Mouse (Mus musculus) left cerebral cortex, postnatal 25 days (tissue): ENCODE data around the gene Tnfaip3. TPM values are rescaled to one million over a fixed set of nuclear protein-coding genes. Genes with fewer than 3 reads are reported as not detected.

Experiments used
- DNase-seq, 2 experiments: peaks; one replicate each; pipeline ENCODE4 v3.0.0; 2022; ENCODE audit warnings: low spot score in 2 of 2, mixed read lengths in 1 of 2
- intact Hi-C: fragments of 180-260 bp; cut with DNase I; formaldehyde crosslinking; loops from one replicate; pipeline ENCODE4 v1.15.1; 2025
- total RNA-seq, 2 experiments: library from RNA; stranded (reverse); gene quantifications; 2 replicates each; pipeline ENCODE4 v1.2.3; 2021

Gene Tnfaip3
- total RNA-seq, 2 experiments from 2014 or later, result 5.1 to 5.3 TPM

DNA sequence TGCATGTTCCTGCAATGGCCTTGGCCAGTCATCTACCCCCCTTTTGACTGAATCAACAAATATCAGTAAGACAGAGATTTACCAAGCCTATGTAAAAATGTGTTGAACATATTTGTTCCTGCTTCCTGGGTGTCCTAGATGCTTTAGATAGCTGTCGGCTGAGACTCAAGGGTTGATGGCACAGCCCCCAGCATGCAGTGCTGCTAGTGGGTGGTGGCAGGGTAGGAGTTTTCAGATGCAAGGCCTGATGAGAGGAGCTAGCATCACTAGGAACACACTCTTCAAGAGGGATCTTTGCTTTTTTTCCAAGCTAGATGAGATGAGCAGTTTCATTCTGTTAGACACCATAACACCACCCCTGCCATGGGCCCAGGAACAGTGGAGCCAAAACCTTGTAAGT is 6.8 kb upstream of the Tnfaip3 start:
- intact Hi-C loops, result no loop called here
- peak in 1 of 2 experiments; percentile 42 for DNase-seq

DNA sequence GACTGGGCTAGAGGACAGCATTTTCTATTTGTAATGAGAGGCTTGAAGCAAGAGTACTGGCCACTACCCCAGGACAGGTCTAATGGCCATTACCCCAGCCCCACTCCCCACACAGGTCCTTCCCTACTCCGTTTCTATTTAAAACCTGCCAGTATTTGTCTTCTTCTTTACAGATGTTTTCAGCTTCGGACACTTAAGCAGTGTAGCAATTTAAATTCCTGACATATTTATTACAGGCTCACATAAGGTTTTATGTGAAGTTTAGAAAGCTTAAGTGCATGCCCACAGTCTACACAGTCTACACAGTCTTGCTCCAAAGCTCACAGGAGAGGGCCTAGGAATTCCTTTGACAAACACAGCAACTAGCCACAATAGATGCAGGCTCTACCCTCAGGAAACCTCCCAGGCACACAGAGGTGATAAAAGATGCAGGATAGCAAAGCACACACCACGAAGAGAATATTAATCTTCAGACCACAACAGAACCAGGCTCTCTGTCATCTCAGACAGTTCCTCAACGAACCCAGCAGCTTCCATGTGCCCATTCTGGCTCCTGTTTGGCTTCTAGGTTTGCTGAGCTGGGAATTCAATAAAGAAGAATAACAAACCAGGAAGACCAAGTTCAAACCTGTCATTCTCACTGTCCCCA is 1.5 kb upstream of the Tnfaip3 start:
- DNase-seq, result no peak
- intact Hi-C loops, result loop anchor here (5.0 kb wide), 1 partner anchor 75 kb away; no protein-coding TSS in a partner anchor

DNA sequence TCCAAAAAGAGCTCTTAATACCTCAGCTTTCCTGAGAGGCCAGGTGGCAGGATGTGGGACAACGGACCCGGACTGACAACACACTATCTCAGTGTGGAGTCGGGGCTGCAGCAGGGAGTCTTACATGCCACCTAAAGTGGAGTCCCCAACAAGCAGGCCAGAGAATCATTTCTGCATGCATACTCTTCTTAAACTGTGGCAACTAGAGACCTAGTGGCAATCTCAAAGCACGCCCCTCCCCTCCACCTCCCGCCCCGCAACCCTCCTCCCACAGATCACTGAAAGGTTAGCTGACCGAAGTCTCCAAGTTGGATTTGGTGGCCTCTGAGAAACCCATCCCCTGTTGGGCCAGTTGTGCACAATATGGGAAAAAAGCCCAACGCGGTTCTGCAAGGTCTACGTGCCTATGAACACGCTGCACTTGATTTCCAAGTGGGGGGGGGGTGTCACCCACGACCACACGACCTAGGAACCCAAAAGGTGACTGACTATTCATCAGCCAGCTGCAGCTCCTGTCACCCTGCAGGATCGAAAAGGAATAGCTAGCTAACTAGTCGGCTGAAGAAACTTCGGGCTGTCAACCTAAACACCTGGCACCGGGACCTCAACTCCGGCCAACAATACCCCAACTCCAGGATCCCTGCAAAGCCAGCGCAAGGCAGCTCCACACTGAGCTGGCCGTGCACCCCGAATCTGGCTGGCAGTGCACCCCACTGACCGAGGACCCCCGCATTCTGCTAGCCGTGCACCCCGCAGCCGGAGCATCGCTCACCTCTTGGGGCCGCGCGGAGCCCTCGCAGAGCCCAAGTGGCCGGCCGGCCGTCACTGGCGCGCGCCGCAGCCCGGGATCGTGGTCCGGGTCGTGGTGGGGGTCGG is 838 bp downstream of the Tnfaip3 start:
- DNase-seq, result no peak
- intact Hi-C loops, result loop anchor here (2.0 to 5.0 kb wide), 3 partner anchors 62 to 172 kb away; no protein-coding TSS in a partner anchor

DNA sequence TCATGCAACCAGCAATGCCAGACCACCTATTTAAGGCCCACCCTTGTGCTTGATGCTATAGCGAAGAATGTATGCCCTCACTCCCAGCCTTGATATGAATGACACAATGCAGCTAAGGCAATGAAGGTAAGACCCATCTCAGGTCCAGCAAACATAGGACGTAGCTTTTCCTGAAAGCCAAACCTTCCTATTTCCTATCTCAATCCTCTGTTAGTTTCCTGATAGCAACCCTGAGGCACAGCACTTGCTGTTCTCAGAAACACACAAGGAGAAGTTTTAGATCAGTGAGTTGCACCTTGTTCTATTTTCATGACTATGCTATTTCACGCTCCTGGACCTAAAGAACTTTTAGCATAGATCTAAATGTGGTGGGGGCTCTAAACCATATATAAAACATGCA is 2.1 kb downstream of the Tnfaip3 start:
- intact Hi-C loops, result loop anchor here (5.0 kb wide), 1 partner anchor 61 kb away; no protein-coding TSS in a partner anchor
- no peak for DNase-seq

DNA sequence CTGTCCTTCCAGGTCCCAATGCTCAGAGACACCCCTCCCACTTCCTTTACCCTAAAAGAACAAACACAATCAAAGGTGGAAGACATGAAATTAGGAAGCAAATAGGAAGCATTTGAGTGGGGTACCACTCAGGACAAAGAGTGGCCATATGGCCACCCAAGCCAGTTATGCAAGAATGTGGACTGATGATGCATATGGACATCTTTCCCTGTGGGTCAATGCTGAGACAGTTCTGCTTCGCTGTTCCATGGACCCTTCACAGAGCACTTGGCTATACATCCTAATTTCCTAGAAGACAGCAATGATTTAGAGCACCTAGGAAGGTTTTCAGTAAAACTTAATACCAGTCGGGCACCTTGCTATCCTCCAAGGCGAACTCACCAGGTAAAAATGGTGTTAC is 2.8 kb downstream of the Tnfaip3 start:
- intact Hi-C loops, result loop anchor here (5.0 kb wide), 1 partner anchor 60 kb away; no protein-coding TSS in a partner anchor

DNA sequence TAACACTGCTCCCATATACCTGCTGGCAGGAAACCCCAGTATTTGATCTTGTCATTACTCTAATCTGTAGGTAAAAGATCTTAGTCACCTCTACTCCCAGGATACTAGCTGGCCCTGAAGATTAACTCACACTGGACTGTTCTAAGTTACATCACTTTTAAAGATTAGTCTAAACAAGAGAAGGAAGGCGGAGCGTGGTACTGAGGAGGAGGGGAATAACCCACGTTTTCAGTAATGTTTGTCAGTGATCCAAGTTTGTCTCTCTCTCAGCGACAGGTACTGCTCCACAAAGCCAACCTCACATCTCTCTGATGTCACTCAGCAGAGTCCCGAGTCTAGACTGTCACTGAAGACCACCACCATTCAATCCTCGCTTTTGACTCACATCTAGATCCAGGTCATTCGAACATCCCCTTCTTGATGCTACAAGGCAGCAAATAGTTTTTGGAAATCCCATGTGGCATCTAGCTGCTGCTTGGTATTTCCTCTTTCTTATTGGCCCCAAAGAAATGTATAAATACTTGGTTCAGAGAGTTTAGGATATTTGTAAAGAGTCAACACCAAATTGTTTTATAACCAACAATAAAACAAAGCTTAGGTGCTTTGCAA is 3.5 kb downstream of the Tnfaip3 start:
- intact Hi-C loops, result loop anchor here (5.0 kb wide), 1 partner anchor 60 kb away; no protein-coding TSS in a partner anchor
- no peak for DNase-seq

More for the DNA sequence above, 2.8 kb downstream of the Tnfaip3 start:
- no peak for DNase-seq

DNA sequence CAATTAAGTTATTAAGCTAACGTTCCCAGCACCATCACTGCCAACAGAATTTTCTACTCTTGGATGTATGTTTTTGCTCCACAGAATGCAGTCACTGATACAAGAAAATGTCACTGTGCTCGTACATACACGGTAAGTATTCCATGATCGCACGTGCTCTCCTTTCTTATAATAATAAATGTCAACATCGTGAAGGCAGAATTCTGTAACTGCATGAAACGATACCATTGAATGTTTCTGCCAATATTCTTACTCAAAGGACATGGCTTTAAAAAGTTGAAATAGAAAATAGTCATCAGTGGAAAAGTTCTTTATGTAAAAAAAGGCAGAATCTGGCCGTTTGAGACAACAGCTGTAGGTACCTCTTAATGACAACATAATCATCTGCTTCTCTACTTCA is 5.0 kb downstream of the Tnfaip3 start:
- DNase-seq, result no peak
- intact Hi-C loops, result loop anchor here (5.0 kb wide), 1 partner anchor 58 kb away; no protein-coding TSS in a partner anchor

DNA sequence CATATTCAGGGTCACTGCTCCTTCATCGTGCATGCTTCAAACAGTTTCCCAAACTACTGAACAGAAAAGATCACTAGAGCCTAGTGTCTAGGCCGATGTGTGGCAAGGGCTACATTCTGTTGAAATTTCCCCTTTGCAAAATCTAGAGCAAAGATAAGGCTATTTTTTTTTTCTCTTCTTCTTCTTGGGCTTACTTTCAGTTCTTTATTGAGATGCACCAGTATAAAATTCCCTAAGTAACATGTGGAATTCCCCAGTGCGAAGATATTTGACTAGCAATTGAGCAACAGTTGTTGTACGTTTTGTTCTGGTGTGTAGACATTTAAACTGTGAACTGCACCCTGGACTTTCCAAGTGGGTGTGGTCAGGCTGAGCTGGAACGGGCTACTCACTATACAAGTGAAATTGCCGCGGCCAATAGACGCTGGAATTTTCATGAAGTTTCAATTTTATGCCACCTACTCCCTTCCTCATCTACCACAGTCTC is 6.2 kb downstream of the Tnfaip3 start:
- intact Hi-C loops, result no loop called here
- no peak for DNase-seq

DNA sequence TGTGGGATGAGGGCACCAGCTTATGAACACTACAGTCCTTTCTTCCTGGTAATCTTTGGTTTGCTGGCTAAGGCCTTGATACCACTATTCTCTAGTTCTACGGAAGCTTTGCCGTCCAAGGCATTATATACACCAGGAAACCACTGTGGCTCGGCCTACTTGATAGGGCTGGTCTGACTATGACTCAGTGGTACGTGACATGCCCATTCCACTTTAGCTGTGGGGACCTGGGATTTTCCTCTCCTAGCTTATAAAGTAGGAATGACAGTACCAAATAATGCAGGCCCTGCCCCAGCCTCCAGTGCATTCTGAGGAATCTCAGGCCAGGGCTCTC is 6.9 kb downstream of the Tnfaip3 start:
- DNase-seq, result no peak
- intact Hi-C loops, result no loop called here

DNA sequence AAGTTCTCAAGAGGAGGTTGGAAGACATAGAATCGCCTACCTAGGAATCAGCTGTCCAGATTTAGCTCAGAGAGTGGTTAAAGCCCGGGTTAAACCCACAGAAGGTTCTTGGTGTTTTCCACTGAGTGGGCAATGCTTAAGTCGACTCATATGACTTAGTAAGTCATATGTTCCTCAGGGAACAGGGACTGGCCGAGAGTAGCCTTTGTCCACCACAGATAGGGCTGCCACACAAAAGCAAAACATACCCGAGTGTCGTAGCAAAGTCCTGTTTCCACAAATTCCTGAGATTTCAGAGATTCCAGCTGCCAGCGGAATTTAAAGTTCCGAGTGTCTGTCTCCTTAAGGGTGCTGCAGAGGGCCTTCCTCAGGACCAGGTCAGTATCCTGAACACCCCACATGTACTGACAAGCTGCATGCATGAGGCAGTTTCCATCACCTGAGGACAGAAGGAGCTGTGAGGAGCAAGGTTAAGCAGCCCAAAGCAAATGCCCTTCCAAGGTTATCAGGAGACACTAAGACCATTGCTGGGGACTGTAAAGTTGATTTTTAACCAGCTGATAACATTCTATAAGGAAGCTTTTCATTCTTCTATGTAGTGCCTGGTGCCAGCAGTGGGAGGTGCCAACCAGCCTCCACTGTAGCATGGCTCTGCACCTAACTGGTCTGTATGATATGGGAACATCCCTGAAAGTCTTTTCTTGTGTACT is 7.4 kb downstream of the Tnfaip3 start:
- no peak for DNase-seq
- intact Hi-C loops, result no loop called here

DNA sequence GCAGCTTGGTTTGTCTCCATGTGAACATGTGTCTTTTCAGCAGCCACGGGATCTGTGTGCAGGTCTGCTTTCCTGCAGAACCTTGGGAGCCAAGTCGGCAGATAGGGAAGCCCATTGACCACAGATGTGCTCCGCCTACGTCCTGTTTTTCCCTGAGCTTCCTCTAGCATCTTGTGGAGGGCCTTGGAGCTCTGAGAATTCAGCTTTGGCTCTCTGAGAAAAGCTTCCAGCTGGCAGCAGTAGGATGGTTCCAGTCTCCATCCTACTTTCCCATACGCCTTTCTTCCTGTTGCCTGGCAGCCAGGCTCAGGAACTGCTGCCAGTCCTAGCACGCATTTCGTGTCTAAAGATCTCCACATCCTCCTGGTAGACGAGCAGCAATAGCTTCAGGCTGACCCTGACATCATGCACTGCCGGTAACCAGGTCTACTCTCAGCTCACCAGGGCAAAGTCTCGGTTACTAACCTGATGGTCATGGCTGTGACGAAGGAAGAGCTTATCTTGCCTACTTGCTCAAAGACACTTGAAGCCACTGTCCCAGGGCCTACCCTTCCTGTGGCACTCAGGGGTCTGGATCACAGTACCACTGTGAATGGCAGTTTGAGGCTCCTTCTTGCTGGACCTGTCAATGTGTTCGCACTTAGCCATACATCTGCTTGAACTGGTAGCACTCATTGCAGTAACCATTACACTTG is 13.2 kb downstream of the Tnfaip3 start:
- intact Hi-C loops, result no loop called here
- peak; percentile 67 to 94 for DNase-seq

DNA sequence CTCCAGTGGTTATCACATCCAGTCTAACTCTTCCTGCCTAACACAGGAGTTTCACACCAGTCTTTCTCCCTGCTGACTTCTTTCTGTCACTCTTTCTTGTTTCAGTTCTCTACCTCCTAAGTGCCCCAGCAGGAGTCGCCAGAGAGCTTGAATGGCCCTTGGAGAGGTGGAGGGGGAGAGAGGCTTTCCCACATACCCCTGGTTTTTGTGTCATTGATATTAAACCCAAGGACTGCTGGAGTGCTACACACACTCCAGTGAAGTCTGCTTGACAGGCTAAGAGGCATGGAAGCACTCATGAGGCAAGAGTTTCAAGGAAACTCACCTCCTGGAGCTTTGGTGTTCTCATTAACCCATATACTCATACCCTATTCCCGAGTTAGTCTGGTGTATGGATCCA is 16.0 kb downstream of the Tnfaip3 start:
- DNase-seq, result no peak

DNA sequence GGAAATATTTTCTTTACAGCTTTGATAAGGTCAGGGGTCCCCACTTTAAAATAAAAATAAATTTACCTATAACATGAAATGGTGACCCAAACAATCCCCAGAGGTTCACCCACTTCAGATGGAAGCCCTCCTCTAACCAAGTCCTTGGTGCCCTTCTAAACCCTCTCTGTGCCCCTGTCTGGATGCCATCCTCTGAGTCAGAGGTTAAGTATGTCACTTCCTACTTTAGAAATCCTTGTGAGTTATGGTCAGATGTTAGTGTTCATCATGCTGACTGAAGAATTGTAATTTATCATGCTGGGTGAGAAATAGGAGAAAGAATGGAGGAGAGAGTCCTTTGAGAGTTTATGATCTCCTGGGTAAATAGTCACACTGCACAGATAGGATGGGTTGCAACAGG is 19.1 kb downstream of the Tnfaip3 start:
- DNase-seq, result no peak
- intact Hi-C loops, result no loop called here

More for the DNA sequence above, 16.0 kb downstream of the Tnfaip3 start:
- intact Hi-C loops, result no loop called here

DNA sequence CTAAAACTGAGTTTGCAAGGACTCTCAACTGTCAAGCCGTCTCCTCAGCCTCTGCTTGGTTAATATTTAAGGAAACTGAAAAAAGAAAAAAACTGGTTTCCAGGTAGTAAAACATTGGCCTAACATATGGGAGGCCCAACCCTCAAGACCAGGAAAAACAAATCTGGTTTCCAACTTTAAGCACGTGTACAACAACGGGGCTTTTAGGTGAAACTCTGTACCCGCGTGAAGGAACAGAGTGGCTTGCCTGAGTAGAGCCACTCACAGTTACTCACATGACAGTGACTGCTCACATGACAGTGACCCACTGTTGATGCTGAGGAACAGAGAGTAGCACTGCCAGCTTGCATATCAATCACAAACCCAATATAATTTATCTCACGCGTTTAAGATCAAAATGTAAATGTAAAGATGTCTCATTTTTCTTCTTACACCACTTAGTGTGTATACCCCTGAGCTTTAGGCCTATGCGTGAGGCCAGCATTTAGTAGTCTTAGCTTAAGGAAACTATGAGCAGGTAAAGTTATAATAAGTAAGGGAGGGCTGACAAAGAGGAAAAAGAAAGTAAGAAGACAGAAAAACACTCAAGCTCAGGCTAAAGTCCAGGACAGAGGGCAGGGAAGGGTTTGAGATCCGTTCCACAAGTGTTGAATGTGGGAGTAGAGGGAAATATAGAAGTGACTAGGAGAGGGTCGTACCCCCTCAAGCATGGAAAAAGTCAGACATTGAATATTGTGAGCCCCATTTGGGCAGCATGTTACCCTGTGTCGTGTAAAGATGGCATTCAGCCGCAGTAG is 19.8 kb downstream of the Tnfaip3 start:
- DNase-seq, result no peak
- intact Hi-C loops, result no loop called here

DNA sequence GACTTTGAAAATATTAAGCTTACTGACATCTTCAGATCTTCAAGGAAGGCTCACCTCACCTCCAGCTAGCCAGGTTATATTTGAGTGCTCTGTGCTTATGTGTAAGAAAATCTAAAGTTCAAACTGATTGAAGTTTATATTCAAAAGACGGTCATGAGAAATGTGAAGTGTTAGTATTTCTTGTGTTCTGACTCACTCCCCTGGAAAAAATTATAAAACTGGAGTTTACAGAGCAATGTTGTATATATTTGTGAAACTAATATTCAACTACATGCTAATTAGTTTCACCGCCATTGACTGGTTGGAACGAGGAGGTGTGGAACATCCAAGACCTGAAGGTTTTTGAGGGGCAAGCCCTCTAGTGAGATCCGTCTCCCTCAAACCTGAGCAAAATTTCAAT is 22.5 kb downstream of the Tnfaip3 start:
- no peak for DNase-seq
- intact Hi-C loops, result no loop called here

DNA sequence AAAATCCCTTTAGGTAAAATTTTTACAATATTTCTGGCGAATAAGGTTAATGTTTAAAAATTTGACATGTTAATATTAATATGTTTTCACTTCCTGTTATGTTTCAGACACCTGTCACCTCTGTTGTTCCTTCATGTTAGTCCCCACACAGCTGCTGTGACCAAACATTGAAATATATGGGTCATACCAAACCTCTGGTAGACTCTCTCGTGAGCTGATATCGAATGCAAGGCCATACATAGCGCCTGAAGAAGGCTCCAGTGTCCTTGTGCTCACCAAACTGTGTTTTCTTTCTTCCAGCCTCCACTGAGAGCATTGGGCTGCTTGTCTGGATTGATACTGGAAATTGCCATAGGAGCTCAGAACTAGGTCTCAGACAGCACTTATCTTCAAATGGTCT is 24.4 kb downstream of the Tnfaip3 start:
- DNase-seq, result no peak
- intact Hi-C loops, result no loop called here

DNA sequence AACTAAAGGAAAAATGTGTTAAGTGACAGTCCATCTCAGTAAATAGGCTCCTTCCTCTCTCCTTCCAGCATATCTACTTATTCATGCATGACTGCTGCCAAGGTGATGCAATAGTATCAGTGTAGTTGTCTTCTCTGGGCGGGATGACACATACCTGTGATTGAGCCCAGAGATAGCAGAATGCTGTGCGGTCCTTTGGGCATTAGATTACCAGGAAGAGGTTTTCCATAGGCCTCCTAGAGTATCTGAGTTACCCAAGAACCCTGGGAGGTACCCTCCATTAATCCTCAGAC is 27.6 kb downstream of the Tnfaip3 start:
- no peak for DNase-seq
- intact Hi-C loops, result no loop called here

DNA sequence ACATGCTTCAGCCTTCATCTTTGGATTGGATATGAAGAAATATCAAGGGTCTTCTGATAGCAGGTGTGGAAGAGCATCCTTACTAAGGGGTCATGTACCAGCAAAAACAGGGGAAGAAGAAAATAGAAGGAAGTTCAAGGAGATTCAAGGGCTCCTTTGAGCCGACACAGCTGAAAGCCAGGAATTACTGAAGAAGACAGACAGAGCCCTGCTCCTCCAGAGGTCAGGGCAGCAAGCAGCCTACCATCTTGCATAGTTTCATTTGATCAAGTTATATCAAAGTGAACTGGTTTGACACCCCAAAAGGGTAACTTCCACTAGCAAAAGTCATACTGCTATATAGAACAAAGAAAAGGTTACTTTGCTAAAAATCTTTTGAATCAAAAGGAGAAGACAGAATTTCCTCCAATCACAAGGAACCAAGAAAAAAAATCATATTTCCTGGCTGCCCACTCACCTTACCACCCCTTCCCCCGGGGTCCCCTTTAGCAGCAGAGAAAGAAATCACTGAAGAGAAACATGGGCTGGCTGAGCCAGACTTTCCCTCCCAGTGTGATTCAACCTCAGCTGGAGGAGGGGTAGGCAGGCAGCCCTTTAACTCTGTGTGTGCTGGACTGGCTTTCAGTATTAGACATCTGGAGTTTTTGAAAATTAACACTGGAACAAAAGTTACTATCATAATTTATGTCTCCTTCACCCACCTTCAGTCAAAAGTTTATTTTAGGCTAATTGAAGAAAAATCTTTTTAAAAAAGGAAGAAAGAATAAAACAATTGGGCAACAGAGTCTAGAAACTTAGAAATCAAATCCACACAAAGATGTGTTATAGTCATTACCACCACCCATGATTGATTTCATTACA is 28.2 kb downstream of the Tnfaip3 start:
- DNase-seq, result no peak
- intact Hi-C loops, result no loop called here
